Mouse (Mus musculus): Measurements from ENCODE around the gene Tubb2b. TPM values are rescaled to one million over a fixed set of nuclear protein-coding genes. Genes with fewer than 3 reads are reported as not detected.

Gene Tubb2b
- 758 and 1,005 TPM in 2 replicates for polyA plus RNA-seq (2014; fragmentation: Nextera tagmentation; extraction: Ambion mirVana)

DNA sequence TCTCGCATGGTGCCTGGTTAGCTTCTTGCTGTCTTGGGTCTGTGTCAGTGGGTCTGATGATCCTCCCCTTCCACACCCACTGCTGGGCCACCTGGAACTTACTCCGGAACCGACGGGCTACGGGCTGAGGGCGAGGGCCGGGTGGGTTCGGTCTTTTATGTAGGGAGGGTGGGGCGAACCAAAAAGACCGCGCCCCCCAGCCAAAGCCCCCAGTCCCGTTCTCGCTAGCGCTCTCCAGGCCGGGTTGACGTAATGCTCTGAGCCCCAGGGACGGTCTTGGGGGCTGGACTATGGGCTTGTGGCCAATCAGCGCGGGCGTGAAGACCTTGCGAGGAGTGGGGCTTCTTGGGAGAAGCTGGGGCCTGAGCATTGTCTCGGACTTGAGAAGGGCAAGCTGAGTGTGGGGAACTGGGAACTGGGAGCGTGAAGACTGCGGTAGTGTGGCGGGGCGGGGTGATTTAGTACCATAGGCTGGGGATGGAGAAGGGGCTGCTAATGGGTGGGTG is at the start of gene Tubb2b:
Tubb2b (minus strand) TSS at position 241 of the 506 bp plus-strand sequence.
- H3K27ac ChIP-seq (replicated peaks; ENCODE audit: low read depth, low read length), result peak within 1 kb of the TSS; percentile 98
- H3K9ac ChIP-seq (replicated peaks; ENCODE audit: low read length), result peak within 1 kb of the TSS; percentile 76
- H3K9me3 ChIP-seq (ENCODE audit: control insufficient read depth, low read length), result no peaks in the 10 kb centered on the region
- DNase-seq (peak; percentile 99), ATAC-seq (ENCODE audit: low FRiP score, low TSS enrichment) (peak; percentile 92)
- peaks cover 23% of the 10 kb centered on the region for H3K4me1 ChIP-seq (ENCODE audit: control insufficient read depth, insufficient read depth, low read length)
- no peaks in the 10 kb centered on the region for H3K27me3 ChIP-seq (ENCODE audit: control insufficient read depth, insufficient read depth, low read length)
- peaks cover 27% of the 10 kb centered on the region for H3K36me3 ChIP-seq (ENCODE audit: control insufficient read depth, insufficient read depth, low read length)
- WGBS, result under 1% methylated on average over 26 of the region's 26 CpGs
- H3K4me3 ChIP-seq (replicated peaks; ENCODE audit: low read depth, low read length), result peak within 1 kb of the TSS; percentile 93
- peak within 1 kb of the TSS; percentile 88 for H3K4me2 ChIP-seq (ENCODE audit: low read length)

GRCm38 (mm10) chr13:34174025-34174424 is 43.8 kb upstream of the Tubb2b start:
- no peak overlapping the region for H3K27ac ChIP-seq (replicated peaks; ENCODE audit: low read depth, low read length)
- no peak for ATAC-seq (ENCODE audit: low FRiP score, low TSS enrichment)
- H3K9me3 ChIP-seq (ENCODE audit: control insufficient read depth, low read length), result no peaks in the 10 kb centered on the region

GRCm38 (mm10) chr13:34163304-34163975 is 33.2 kb upstream of the Tubb2b start:
- peak overlapping the region; percentile 72 for H3K4me3 ChIP-seq (replicated peaks; ENCODE audit: low read depth, low read length)
- H3K9ac ChIP-seq (replicated peaks; ENCODE audit: low read length), result peak overlapping the region; percentile 63; the same call in 1 of the 2 replicates
- no peaks in the 10 kb centered on the region for H3K27me3 ChIP-seq (ENCODE audit: control insufficient read depth, insufficient read depth, low read length)
- peaks cover 8% of the 10 kb centered on the region for H3K36me3 ChIP-seq (ENCODE audit: control insufficient read depth, insufficient read depth, low read length)
- ATAC-seq (ENCODE audit: low FRiP score, low TSS enrichment), result peak; percentile 66; the same call in 1 of the 2 replicates
- H3K9me3 ChIP-seq (ENCODE audit: control insufficient read depth, low read length), result peaks cover 3% of the 10 kb centered on the region; the same call in 1 of the 2 replicates
- peaks cover 13% of the 10 kb centered on the region for H3K4me1 ChIP-seq (ENCODE audit: control insufficient read depth, insufficient read depth, low read length)
- peak overlapping the region; percentile 63 for H3K4me2 ChIP-seq (ENCODE audit: low read length)
- peak overlapping the region; percentile 89 for H3K27ac ChIP-seq (replicated peaks; ENCODE audit: low read depth, low read length)
- 38% methylated on average over 12 of the region's 12 CpGs for WGBS
- DNase-seq, result no peak

More at GRCm38 (mm10) chr13:34174025-34174424, 43.8 kb upstream of the Tubb2b start:
- H3K36me3 ChIP-seq (ENCODE audit: control insufficient read depth, insufficient read depth, low read length), result 0 out of 2 replicates have a peak, but pooled peaks cover 2% of the 10 kb centered on the region
- no peak overlapping the region for H3K9ac ChIP-seq (replicated peaks; ENCODE audit: low read length)
- DNase-seq, result no peak
- H3K4me2 ChIP-seq (ENCODE audit: low read length), result no peak overlapping the region
- WGBS, result 93% methylated on average over 6 of the region's 6 CpGs
- no peak overlapping the region for H3K4me3 ChIP-seq (replicated peaks; ENCODE audit: low read depth, low read length)
- no peaks in the 10 kb centered on the region for H3K27me3 ChIP-seq (ENCODE audit: control insufficient read depth, insufficient read depth, low read length)
- H3K4me1 ChIP-seq (ENCODE audit: control insufficient read depth, insufficient read depth, low read length), result no peaks in the 10 kb centered on the region

GRCm38 (mm10) chr13:34162491-34163303 is 32.4 kb upstream of the Tubb2b start, which contains the start of gene Psmg4:
Gene Psmg4 (plus strand): TSS chr13:34162964.
- H3K4me1 ChIP-seq (ENCODE audit: control insufficient read depth, insufficient read depth, low read length), result peaks cover 13% of the 10 kb centered on the region
- 4% methylated on average over 44 of the region's 44 CpGs for WGBS

DNA sequence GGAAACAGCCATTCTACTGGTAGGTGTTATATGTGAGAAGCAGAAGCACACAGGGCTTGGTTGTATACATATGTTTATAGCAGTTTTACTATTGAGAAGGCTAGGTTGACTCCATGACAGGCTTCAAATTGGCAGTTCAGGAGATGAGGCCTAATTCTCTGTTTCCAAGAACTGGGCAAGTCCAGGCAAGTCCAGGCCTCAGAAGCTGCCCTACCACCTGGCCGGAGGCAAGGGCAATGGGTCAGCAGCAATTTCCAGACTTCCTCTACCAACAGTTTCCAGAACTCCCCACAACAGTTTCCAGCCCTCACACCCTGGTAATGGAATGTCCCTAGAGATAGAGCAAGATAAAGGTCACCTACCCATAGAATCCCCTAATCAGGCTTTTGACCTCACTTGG is 29.7 kb upstream of the Tubb2b start:
- Histone ChIP-seq H3K27me3 (ENCODE audit: control insufficient read depth, insufficient read depth, low read length) (no peaks in the 10 kb centered on the region), H3K4me3 (replicated peaks; ENCODE audit: low read depth, low read length) (no peak overlapping the region), H3K4me2 (ENCODE audit: low read length) (no peak overlapping the region), H3K9me3 (ENCODE audit: control insufficient read depth, low read length) (no peaks in the 10 kb centered on the region), H3K27ac (replicated peaks; ENCODE audit: low read depth, low read length) (no peak overlapping the region), H3K4me1 (ENCODE audit: control insufficient read depth, insufficient read depth, low read length) (peaks cover 13% of the 10 kb centered on the region), H3K9ac (replicated peaks; ENCODE audit: low read length) (no peak overlapping the region), H3K36me3 (ENCODE audit: control insufficient read depth, insufficient read depth, low read length) (no peaks in the 10 kb centered on the region)
- DNase-seq, result no peak
- 100% methylated on average over 1 of the region's 1 CpGs for WGBS
- ATAC-seq (ENCODE audit: low FRiP score, low TSS enrichment), result no peak

More at GRCm38 (mm10) chr13:34162491-34163303, 32.4 kb upstream of the Tubb2b start, which contains the start of gene Psmg4:
- Histone ChIP-seq H3K4me3 (replicated peaks; ENCODE audit: low read depth, low read length) (peak within 1 kb of the TSS; percentile 72), H3K27ac (replicated peaks; ENCODE audit: low read depth, low read length) (peak within 1 kb of the TSS; percentile 89), H3K36me3 (ENCODE audit: control insufficient read depth, insufficient read depth, low read length) (peaks cover 8% of the 10 kb centered on the region), H3K9me3 (ENCODE audit: control insufficient read depth, low read length) (peaks cover 3% of the 10 kb centered on the region; the same call in 1 of the 2 replicates), H3K4me2 (ENCODE audit: low read length) (peak within 1 kb of the TSS; percentile 63), H3K9ac (replicated peaks; ENCODE audit: low read length) (peak within 1 kb of the TSS; percentile 63), H3K27me3 (ENCODE audit: control insufficient read depth, insufficient read depth, low read length) (no peaks in the 10 kb centered on the region)
- peak; percentile 96 for DNase-seq
- ATAC-seq (ENCODE audit: low FRiP score, low TSS enrichment), result peak; percentile 95

DNA sequence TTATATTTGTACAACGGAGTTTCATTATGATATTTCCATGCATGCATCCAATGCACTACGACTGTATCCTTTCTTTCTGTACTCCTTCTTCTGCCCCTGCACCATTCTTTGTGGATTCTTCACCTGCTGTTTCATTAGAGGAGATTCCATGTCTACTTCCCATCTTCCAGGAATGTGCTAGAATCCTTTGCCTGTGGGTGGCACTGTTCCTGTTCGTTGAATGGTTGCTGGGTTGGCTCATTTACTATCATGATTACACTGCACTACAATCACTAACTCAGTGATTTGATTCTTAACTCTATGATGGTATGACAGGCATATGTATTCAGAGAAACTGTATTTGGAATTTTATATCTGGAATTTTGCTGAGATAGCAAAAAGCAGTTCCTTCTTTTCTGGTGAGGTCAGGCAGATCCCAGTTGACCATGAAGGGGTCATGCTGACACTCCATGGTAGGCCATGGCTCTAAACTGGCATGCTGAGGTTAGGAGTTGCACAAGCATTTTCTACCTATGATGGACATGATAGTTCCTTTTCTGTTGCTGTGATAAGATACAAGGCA is 27.4 kb upstream of the Tubb2b start:
- ATAC-seq (ENCODE audit: low FRiP score, low TSS enrichment) (no peak), DNase-seq (no peak)
- WGBS, result 89% methylated on average over 3 of the region's 3 CpGs
- H3K36me3 ChIP-seq (ENCODE audit: control insufficient read depth, insufficient read depth, low read length), result no peaks in the 10 kb centered on the region
- no peak overlapping the region for H3K4me2 ChIP-seq (ENCODE audit: low read length)
- no peak overlapping the region for H3K9ac ChIP-seq (replicated peaks; ENCODE audit: low read length)
- peaks cover 9% of the 10 kb centered on the region for H3K4me1 ChIP-seq (ENCODE audit: control insufficient read depth, insufficient read depth, low read length)
- H3K9me3 ChIP-seq (ENCODE audit: control insufficient read depth, low read length), result no peaks in the 10 kb centered on the region
- no peak overlapping the region for H3K27ac ChIP-seq (replicated peaks; ENCODE audit: low read depth, low read length)
- no peaks in the 10 kb centered on the region for H3K27me3 ChIP-seq (ENCODE audit: control insufficient read depth, insufficient read depth, low read length)
- H3K4me3 ChIP-seq (replicated peaks; ENCODE audit: low read depth, low read length), result no peak overlapping the region

- H3K4me1 ChIP-seq (ENCODE audit: control insufficient read depth, insufficient read depth, low read length), result peaks cover 3% of the 10 kb centered on the region; the same call in 1 of the 2 replicates
- no peak overlapping the region for H3K4me3 ChIP-seq (replicated peaks; ENCODE audit: low read depth, low read length)
- H3K4me2 ChIP-seq (ENCODE audit: low read length), result no peak overlapping the region
- no peaks in the 10 kb centered on the region for H3K9me3 ChIP-seq (ENCODE audit: control insufficient read depth, low read length)
- WGBS, result 80% methylated on average over 2 of the region's 2 CpGs
- ATAC-seq (ENCODE audit: low FRiP score, low TSS enrichment), result no peak
- no peak overlapping the region for H3K27ac ChIP-seq (replicated peaks; ENCODE audit: low read depth, low read length)
- H3K36me3 ChIP-seq (ENCODE audit: control insufficient read depth, insufficient read depth, low read length), result no peaks in the 10 kb centered on the region
- H3K9ac ChIP-seq (replicated peaks; ENCODE audit: low read length), result no peak overlapping the region
- no peaks in the 10 kb centered on the region for H3K27me3 ChIP-seq (ENCODE audit: control insufficient read depth, insufficient read depth, low read length)
- peak; percentile 54 for DNase-seq
Observed at GRCm38 (mm10) chr13:34156840-34157185, 26.5 kb upstream of the Tubb2b start.

GRCm38 (mm10) chr13:34156133-34156839 is 26.0 kb upstream of the Tubb2b start:
- peaks cover 3% of the 10 kb centered on the region; the same call in 1 of the 2 replicates for H3K4me1 ChIP-seq (ENCODE audit: control insufficient read depth, insufficient read depth, low read length)
- no peak for DNase-seq
- no peak overlapping the region for H3K4me2 ChIP-seq (ENCODE audit: low read length)
- H3K36me3 ChIP-seq (ENCODE audit: control insufficient read depth, insufficient read depth, low read length), result no peaks in the 10 kb centered on the region
- 61% methylated on average over 8 of the region's 8 CpGs for WGBS
- H3K9ac ChIP-seq (replicated peaks; ENCODE audit: low read length), result no peak overlapping the region
- ATAC-seq (ENCODE audit: low FRiP score, low TSS enrichment), result no peak
- H3K9me3 ChIP-seq (ENCODE audit: control insufficient read depth, low read length), result no peaks in the 10 kb centered on the region
- H3K27ac ChIP-seq (replicated peaks; ENCODE audit: low read depth, low read length), result no peak overlapping the region
- H3K4me3 ChIP-seq (replicated peaks; ENCODE audit: low read depth, low read length), result no peak overlapping the region
- no peaks in the 10 kb centered on the region for H3K27me3 ChIP-seq (ENCODE audit: control insufficient read depth, insufficient read depth, low read length)

Data from midbrain, embryonic 14.5 days (tissue).